Mouse (Mus musculus) neural tube, embryonic 13.5 days (tissue): ENCODE data around the gene 1700003H04Rik. TPM values are rescaled to one million over a fixed set of nuclear protein-coding genes. Genes with fewer than 3 reads are reported as not detected.

Experiments used
- ATAC-seq: fragments of 200-750 bp; cut with Nextera tagmentation; 2 replicates; pipeline ENCODE4 v1.8.0; 2017; ENCODE audit warnings: low read depth, mild to moderate bottlenecking, moderate TSS enrichment, moderate library complexity
- H3K27ac ChIP-seq: fragments of 300-500 bp; sonication (generic); replicated peaks from 2 replicates; pipeline ENCODE4 v1.5.1; 2015; ENCODE audit warnings: moderate library complexity, mild to moderate bottlenecking, inconsistent platforms
- H3K27me3 ChIP-seq: fragments of 300-500 bp; sonication (generic); 2 replicates; pipeline ENCODE4 v1.6.1; 2015; ENCODE audit warnings: mild to moderate bottlenecking, inconsistent platforms
- H3K36me3 ChIP-seq: fragments of 300-500 bp; sonication (generic); 2 replicates; pipeline ENCODE4 v1.6.1; 2015; ENCODE audit warnings: mild to moderate bottlenecking, inconsistent platforms
- H3K4me1 ChIP-seq: fragments of 300-500 bp; sonication (generic); replicated peaks from 2 replicates; pipeline ENCODE4 v1.6.1; 2015; ENCODE audit warnings: inconsistent platforms
- H3K4me2 ChIP-seq: fragments of 300-500 bp; sonication (generic); 2 replicates; pipeline ENCODE4 v1.6.1; 2015; ENCODE audit warnings: inconsistent platforms, mild to moderate bottlenecking, moderate library complexity
- H3K4me3 ChIP-seq: fragments of 300-500 bp; sonication (generic); 2 replicates; pipeline ENCODE4 v1.5.1; 2015; ENCODE audit warnings: mild to moderate bottlenecking, inconsistent platforms
- H3K9ac ChIP-seq: fragments of 300-500 bp; sonication (generic); 2 replicates; pipeline ENCODE4 v1.6.1; 2015; ENCODE audit warnings: moderate library complexity, mild to moderate bottlenecking, inconsistent platforms
- H3K9me3 ChIP-seq: fragments of 300-500 bp; sonication (generic); 2 replicates; pipeline ENCODE4 v1.6.1; 2016; ENCODE audit warnings: inconsistent platforms
- WGBS: fragments of 180-500 bp; shearing (Covaris S2); methylation state at CpG from one replicate; pipeline ENCODE4 v1.1.7; 2015; 5-methylcytosine and 5-hydroxymethylcytosine counted together
- polyA plus RNA-seq: library from polyadenylated mRNA; unstranded; fragments of >200 nt; fragmentation: Nextera tagmentation; extraction: Ambion mirVana; gene quantifications from 2 replicates; pipeline ENCODE4 v1.2.1, GENCODE M21; 2015

The 1700003H04Rik gene
- polyA plus RNA-seq, 1 experiment from 2014 or later, result not detected

DNA sequence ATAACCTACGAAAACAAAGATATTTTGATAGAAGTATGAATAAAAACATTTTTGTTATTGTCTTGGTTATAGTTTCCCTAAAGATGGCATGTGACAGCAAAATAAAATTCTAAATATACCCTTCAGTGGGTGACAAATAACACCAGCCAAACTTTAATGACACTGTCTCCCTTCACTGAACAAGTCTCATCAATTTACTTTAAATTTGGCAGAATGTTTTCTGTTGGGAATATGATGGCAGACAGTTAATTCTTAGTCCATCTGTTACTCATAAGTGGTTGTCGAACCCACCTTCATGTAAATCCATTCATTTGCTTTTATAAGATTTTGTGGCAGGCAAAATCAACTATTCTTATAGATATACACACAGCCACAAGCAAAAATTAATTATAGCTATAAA lies 42.6 kb downstream of the 1700003H04Rik start:
- H3K9ac ChIP-seq, result no peak overlapping the region
- H3K4me1 ChIP-seq, result no peaks in the 10 kb centered on the region
- H3K4me2 ChIP-seq, result no peak overlapping the region
- H3K27me3 ChIP-seq, result no peaks in the 10 kb centered on the region
- no peaks in the 10 kb centered on the region for H3K9me3 ChIP-seq
- H3K27ac ChIP-seq, result no peak overlapping the region
- no peaks in the 10 kb centered on the region for H3K36me3 ChIP-seq
- no peak for ATAC-seq
- H3K4me3 ChIP-seq, result no peak overlapping the region
- WGBS, result 59% methylated on average over 2 of the region's 2 CpGs

DNA sequence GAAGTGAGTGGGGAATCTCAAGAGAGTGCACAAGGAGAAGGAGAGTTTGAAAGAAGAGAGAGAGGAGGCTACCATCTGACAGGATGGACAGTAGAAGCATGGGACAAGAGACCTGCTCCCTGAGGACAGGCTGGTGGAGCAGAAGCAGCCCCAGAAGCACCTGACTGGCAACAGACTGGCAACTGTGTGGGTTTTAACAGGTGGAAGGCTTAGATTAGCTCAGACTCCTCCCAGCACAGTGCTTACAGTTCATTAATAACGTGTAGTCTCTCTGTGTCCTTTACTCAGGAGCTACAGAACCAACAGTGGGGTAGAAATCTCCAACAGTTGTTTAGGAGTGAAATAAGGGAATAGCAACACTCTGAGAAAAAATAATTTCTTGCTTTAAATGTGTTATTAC lies 44.3 kb downstream of the 1700003H04Rik start:
- Histone ChIP-seq H3K4me1 (no peaks in the 10 kb centered on the region), H3K9me3 (no peaks in the 10 kb centered on the region), H3K9ac (no peak overlapping the region), H3K27ac (no peak overlapping the region), H3K4me3 (no peak overlapping the region), H3K27me3 (no peaks in the 10 kb centered on the region), H3K4me2 (no peak overlapping the region), H3K36me3 (no peaks in the 10 kb centered on the region)
- no peak for ATAC-seq
- WGBS, result 69% methylated on average over 1 of the region's 1 CpGs

DNA sequence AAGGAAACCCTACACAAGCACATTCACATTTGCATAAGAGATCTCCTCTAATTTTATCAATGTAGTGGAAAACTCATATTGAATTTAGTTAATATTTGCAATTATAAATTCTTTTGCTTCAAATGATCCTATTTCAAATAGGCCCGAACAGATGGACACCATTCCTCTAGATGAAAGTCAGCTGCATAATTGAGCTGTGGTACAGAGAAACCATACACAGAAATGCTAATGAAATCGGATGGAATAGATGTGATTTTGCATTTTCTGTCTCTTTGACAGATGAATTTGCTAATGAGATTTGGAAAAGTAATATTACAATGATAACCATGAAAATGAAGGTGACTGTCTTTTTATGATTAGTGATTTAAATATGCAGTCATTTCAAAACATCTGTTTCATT lies 62.1 kb downstream of the 1700003H04Rik start:
- no peak overlapping the region for H3K27ac ChIP-seq
- H3K27me3 ChIP-seq, result no peaks in the 10 kb centered on the region
- H3K4me3 ChIP-seq, result no peak overlapping the region
- no peaks in the 10 kb centered on the region for H3K4me1 ChIP-seq
- H3K4me2 ChIP-seq, result no peak overlapping the region
- H3K9ac ChIP-seq, result no peak overlapping the region
- 74% methylated on average over 2 of the region's 2 CpGs for WGBS
- H3K9me3 ChIP-seq, result no peaks in the 10 kb centered on the region
- no peaks in the 10 kb centered on the region for H3K36me3 ChIP-seq
- no peak for ATAC-seq

Other genes starting within 250 kb of the 1700003H04Rik start
- not detected in 2 replicates for gene 1700006A11Rik, start 155.1 kb downstream of the 1700003H04Rik start, polyA plus RNA-seq